Mouse (Mus musculus): Measurements from ENCODE around the gene Taf5. TPM values are rescaled to one million over a fixed set of nuclear protein-coding genes. Genes with fewer than 3 reads are reported as not detected.

Taf5 gene
- polyA plus RNA-seq (2012; rRNA removed): 2.3 and 2.7 TPM in 2 replicates

GRCm38 (mm10) chr19:47067096-47067882 is at the start of gene Taf5:
TSS of gene Taf5 (plus strand) at chr19:47067746.

DNA sequence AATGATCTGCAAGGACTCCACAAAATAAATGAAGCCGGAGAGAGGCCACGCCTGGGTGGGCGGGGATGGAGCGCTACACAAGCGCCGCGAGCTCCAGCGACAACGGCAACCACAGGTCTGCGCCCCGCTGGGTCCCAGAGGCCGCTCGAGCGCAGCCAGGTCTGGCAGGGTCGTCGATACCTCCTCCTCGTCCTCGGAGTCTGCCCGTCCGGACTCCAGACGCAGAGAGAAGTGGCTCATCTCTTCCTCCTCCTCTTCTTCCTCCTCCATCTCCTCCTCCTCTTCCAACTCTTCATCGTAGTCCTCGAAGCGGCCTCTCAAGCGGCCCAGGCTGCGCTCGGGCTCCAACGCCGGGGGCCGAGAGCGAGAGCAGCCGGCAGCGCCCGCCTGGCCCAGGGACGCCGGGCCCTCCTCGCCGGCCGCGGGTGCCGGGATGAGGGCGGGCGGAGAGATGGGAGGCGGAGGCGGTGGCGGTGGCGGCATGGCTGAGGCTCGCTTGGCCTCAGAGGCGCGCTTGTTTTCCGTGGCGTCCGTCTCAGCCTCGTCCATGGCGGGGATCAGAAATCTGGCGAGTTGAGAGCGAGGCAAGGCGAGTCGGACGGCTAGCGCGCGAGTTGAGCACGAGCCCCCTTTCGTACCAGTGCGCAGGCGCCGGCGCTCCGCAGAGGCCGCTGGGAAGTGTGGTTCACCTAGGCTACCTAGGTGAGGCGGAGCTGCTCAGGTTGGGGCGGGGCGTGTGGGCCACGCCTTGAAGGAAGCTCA is 17.1 kb upstream of the Taf5 start, which contains the start of gene Pcgf6:
Pcgf6 (minus strand) TSS at position 636 of the 762 bp plus-strand sequence.

GRCm38 (mm10) chr19:47090550-47091156 is 23.1 kb downstream of the Taf5 start, which contains the start of the genes Usmg5 and Pdcd11:
TSS of gene Usmg5 (minus strand) at chr19:47090647.
TSS of gene Pdcd11 (plus strand) at chr19:47090768.

Other genes with a start within 250 kb of the Taf5 start
- gene Ina, start 53.0 kb upstream of the Taf5 start, polyA plus RNA-seq (2012; rRNA removed): 1.3 and 1.5 TPM in 2 replicates
- 7.6 and 8.1 TPM in 2 replicates for gene Nt5c2, start 52.6 kb upstream of the Taf5 start, polyA plus RNA-seq (2012; rRNA removed)
- gene Pcgf6, start 16.8 kb upstream of the Taf5 start, polyA plus RNA-seq (2012; rRNA removed): 7.9 and 8.2 TPM in 2 replicates
- gene Usmg5, start 22.9 kb downstream of the Taf5 start, polyA plus RNA-seq (2012; rRNA removed): 48.7 and 58.3 TPM in 2 replicates
- gene Pdcd11, start 23.0 kb downstream of the Taf5 start, polyA plus RNA-seq (2012; rRNA removed): 5.8 and 6.8 TPM in 2 replicates
- gene Calhm2, start 70.5 kb downstream of the Taf5 start, polyA plus RNA-seq (2012; rRNA removed): 10.7 and 12.1 TPM in 2 replicates
- gene Calhm1, start 76.5 kb downstream of the Taf5 start, polyA plus RNA-seq (2012; rRNA removed): not detected in 2 replicates
- gene Calhm3, start 90.0 kb downstream of the Taf5 start, polyA plus RNA-seq (2012; rRNA removed): not detected in 2 replicates
- gene Neurl1a, start 111.1 kb downstream of the Taf5 start, polyA plus RNA-seq (2012; rRNA removed): 14.5 and 17.8 TPM in 2 replicates

All from colon, adult 2 months (tissue).